Mouse (Mus musculus) midbrain, embryonic 13.5 days (tissue): ENCODE results near the gene Rbfox2. TPM values are rescaled to one million over a fixed set of nuclear protein-coding genes. Genes with fewer than 3 reads are reported as not detected.

Experiments
- ATAC-seq: fragments of 200-750 bp; cut with Nextera tagmentation; 2 replicates; pipeline ENCODE4 v1.8.0; 2017; ENCODE audit warnings: mild to moderate bottlenecking, moderate TSS enrichment, moderate library complexity
- H3K27ac ChIP-seq: fragments of 300-500 bp; sonication (generic); 2 replicates; pipeline ENCODE4 v1.5.1; 2015; ENCODE audit warnings: inconsistent platforms, mild to moderate bottlenecking, moderate library complexity
- H3K27me3 ChIP-seq: fragments of 300-500 bp; sonication (generic); 2 replicates; pipeline ENCODE4 v1.6.1; 2015; ENCODE audit warnings: mild to moderate bottlenecking, inconsistent platforms
- H3K36me3 ChIP-seq: fragments of 300-500 bp; sonication (generic); 2 replicates; pipeline ENCODE4 v1.6.1; 2015; ENCODE audit warnings: mild to moderate bottlenecking, inconsistent platforms
- H3K4me1 ChIP-seq: fragments of 300-500 bp; sonication (generic); replicated peaks from 2 replicates; pipeline ENCODE4 v1.6.1; 2015; ENCODE audit warnings: inconsistent platforms
- H3K4me2 ChIP-seq: fragments of 300-500 bp; sonication (generic); replicated peaks from 2 replicates; pipeline ENCODE4 v1.6.1; 2015; ENCODE audit warnings: moderate library complexity, mild to moderate bottlenecking, inconsistent platforms
- H3K4me3 ChIP-seq: fragments of 300-500 bp; sonication (generic); replicated peaks from 2 replicates; pipeline ENCODE4 v1.5.1; 2015; ENCODE audit warnings: mild to moderate bottlenecking, inconsistent platforms
- H3K9ac ChIP-seq: fragments of 300-500 bp; sonication (generic); replicated peaks from 2 replicates; pipeline ENCODE4 v1.6.1; 2015; ENCODE audit warnings: mild to moderate bottlenecking, inconsistent platforms
- H3K9me3 ChIP-seq: fragments of 300-500 bp; sonication (generic); 2 replicates; pipeline ENCODE4 v1.6.1; 2016; ENCODE audit warnings: mild to moderate bottlenecking, inconsistent platforms
- WGBS: fragments of 180-500 bp; shearing (Covaris S2); methylation state at CpG from one replicate; pipeline ENCODE4 v1.1.7; 2015; 5-methylcytosine and 5-hydroxymethylcytosine counted together
- polyA plus RNA-seq: library from polyadenylated mRNA; unstranded; fragments of >200 nt; fragmentation: Nextera tagmentation; extraction: Ambion mirVana; gene quantifications from 2 replicates; pipeline ENCODE4 v1.2.1, GENCODE M21; 2015

Gene Rbfox2
- polyA plus RNA-seq, 1 experiment from 2014 or later = 154 TPM

- no peak for ATAC-seq
- Histone ChIP-seq H3K4me1 (peaks cover 10% of the 10 kb centered on the region; the same call in 1 of the 2 replicates), H3K4me3 (no peak overlapping the region), H3K27me3 (no peaks in the 10 kb centered on the region), H3K27ac (no peak overlapping the region), H3K4me2 (no peak overlapping the region), H3K36me3 (peaks cover 13% of the 10 kb centered on the region), H3K9me3 (no peaks in the 10 kb centered on the region), H3K9ac (no peak overlapping the region)
- 88% methylated on average over 2 of the region's 2 CpGs for WGBS
These were observed 184.0 kb downstream of the Rbfox2 start for GRCm38 (mm10) chr15:77122824-77123223.

DNA sequence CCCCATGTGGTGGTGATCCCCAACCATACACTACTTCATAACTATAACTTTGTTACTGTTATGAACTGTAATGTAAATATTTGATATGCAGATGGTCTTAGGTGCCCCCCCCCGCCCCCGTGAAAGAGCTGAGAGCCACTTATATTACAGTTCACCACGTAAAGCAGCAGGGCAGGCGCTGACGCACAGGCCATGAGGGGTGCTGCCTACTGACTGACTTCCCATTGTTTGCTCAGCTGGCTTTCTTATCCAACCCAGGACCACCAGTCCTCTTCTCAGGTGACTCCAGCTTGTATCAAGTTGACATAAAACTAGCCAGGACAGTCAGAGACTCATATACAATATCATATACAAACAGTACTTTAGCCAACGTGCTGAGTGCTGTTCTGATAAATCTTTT, 184.6 kb downstream of the Rbfox2 start:
- H3K4me2 ChIP-seq = no peak overlapping the region
- WGBS = 79% methylated on average over 6 of the region's 6 CpGs
- H3K27me3 ChIP-seq = no peaks in the 10 kb centered on the region
- H3K27ac ChIP-seq = no peak overlapping the region
- H3K4me1 ChIP-seq = peaks cover 13% of the 10 kb centered on the region; the same call in 1 of the 2 replicates
- no peak overlapping the region for H3K4me3 ChIP-seq
- no peak for ATAC-seq
- peaks cover 9% of the 10 kb centered on the region; the same call in 1 of the 2 replicates for H3K36me3 ChIP-seq
- H3K9me3 ChIP-seq = no peaks in the 10 kb centered on the region
- no peak overlapping the region for H3K9ac ChIP-seq

GRCm38 (mm10) chr15:77119666-77120065, 187.1 kb downstream of the Rbfox2 start:
- Histone ChIP-seq H3K27me3 (no peaks in the 10 kb centered on the region), H3K9me3 (no peaks in the 10 kb centered on the region), H3K4me3 (no peak overlapping the region), H3K4me2 (no peak overlapping the region), H3K36me3 (peaks cover 26% of the 10 kb centered on the region), H3K9ac (no peak overlapping the region), H3K4me1 (peaks cover 10% of the 10 kb centered on the region; the same call in 1 of the 2 replicates), H3K27ac (no peak overlapping the region)
- 96% methylated on average over 7 of the region's 7 CpGs for WGBS
- ATAC-seq = no peak

GRCm38 (mm10) chr15:77117209-77117608, 189.6 kb downstream of the Rbfox2 start:
- H3K4me2 ChIP-seq = no peak overlapping the region
- no peak for ATAC-seq
- H3K9me3 ChIP-seq = no peaks in the 10 kb centered on the region
- no peak overlapping the region for H3K9ac ChIP-seq
- H3K4me3 ChIP-seq = no peak overlapping the region
- H3K4me1 ChIP-seq = peaks cover 5% of the 10 kb centered on the region; the same call in 1 of the 2 replicates
- H3K36me3 ChIP-seq = peaks cover 41% of the 10 kb centered on the region
- 41% methylated on average over 3 of the region's 3 CpGs for WGBS
- H3K27ac ChIP-seq = no peak overlapping the region
- no peaks in the 10 kb centered on the region for H3K27me3 ChIP-seq

DNA sequence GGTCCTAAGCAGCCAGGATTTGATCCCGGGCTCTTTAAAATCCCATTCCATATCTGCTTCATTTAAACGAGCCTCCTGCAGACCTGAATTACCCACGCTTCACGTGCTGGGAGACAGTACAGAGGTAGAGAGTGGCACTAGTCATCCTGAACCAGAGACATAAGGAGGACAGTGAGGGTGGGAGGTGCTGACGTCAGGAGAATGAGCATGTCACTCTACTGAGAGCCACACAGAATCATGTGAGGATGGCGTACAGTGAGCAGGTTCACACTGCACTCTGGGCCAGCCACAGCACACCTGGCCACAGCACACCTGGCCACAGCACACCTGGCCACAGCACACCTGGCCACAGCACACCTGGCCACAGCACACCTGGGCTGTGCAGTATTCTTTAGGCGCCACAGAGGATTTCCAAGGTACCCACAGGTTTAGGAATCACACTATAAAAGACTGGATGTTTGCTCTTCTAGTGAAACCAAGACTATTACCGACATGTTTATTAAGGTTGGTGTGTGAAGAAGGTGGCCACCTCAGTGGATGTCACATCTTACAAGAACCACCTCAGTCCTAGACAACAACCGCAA, 190.6 kb downstream of the Rbfox2 start:
- H3K4me3 ChIP-seq = no peak overlapping the region
- ATAC-seq = no peak
- H3K36me3 ChIP-seq = peaks cover 48% of the 10 kb centered on the region
- H3K4me1 ChIP-seq = peaks cover 5% of the 10 kb centered on the region; the same call in 1 of the 2 replicates
- H3K4me2 ChIP-seq = no peak overlapping the region
- no peaks in the 10 kb centered on the region for H3K27me3 ChIP-seq
- no peaks in the 10 kb centered on the region for H3K9me3 ChIP-seq
- 90% methylated on average over 9 of the region's 9 CpGs for WGBS
- H3K27ac ChIP-seq = no peak overlapping the region
- H3K9ac ChIP-seq = no peak overlapping the region

DNA sequence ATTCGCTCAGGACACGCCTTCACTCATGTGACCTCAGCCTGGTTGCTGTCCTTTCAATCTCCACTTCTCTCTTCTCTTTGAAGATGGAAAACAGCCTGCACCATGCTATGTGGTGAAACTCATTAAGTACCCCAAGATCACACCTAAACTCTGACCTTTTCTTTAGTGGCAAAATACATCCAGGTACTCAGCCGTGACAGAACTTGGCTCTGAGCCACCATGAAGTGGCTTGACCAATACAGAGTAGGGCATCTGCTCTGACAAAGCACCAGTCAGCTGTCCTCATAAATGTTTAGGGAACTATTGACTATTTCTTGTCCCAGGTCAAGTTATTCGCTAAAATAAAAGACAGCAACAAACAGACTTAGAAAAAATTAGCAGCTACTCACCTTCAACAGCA, 191.3 kb downstream of the Rbfox2 start:
- Histone ChIP-seq H3K9ac (no peak overlapping the region), H3K9me3 (no peaks in the 10 kb centered on the region), H3K27ac (no peak overlapping the region), H3K4me1 (peaks cover 3% of the 10 kb centered on the region; the same call in 1 of the 2 replicates), H3K4me2 (no peak overlapping the region), H3K27me3 (no peaks in the 10 kb centered on the region), H3K4me3 (no peak overlapping the region), H3K36me3 (peaks cover 51% of the 10 kb centered on the region)
- 78% methylated on average over 4 of the region's 4 CpGs for WGBS
- no peak for ATAC-seq

- no peaks in the 10 kb centered on the region for H3K27me3 ChIP-seq
- H3K4me1 ChIP-seq = peaks cover 3% of the 10 kb centered on the region; the same call in 1 of the 2 replicates
- H3K36me3 ChIP-seq = peaks cover 51% of the 10 kb centered on the region
- H3K4me2 ChIP-seq = no peak overlapping the region
- H3K4me3 ChIP-seq = no peak overlapping the region
- H3K9ac ChIP-seq = no peak overlapping the region
- no peak overlapping the region for H3K27ac ChIP-seq
- no peak for ATAC-seq
- H3K9me3 ChIP-seq = no peaks in the 10 kb centered on the region
- WGBS = 93% methylated on average over 9 of the region's 9 CpGs
These were observed 193.2 kb downstream of the Rbfox2 start for GRCm38 (mm10) chr15:77113591-77113990.

GRCm38 (mm10) chr15:77112378-77112777, 194.4 kb downstream of the Rbfox2 start:
- no peaks in the 10 kb centered on the region for H3K27me3 ChIP-seq
- H3K27ac ChIP-seq = no peak overlapping the region
- peaks cover 59% of the 10 kb centered on the region for H3K36me3 ChIP-seq
- H3K9ac ChIP-seq = no peak overlapping the region
- no peak overlapping the region for H3K4me3 ChIP-seq
- ATAC-seq = no peak
- no peaks in the 10 kb centered on the region; the same call in 1 of the 2 replicates for H3K4me1 ChIP-seq
- 89% methylated on average over 2 of the region's 2 CpGs for WGBS
- H3K4me2 ChIP-seq = no peak overlapping the region
- H3K9me3 ChIP-seq = no peaks in the 10 kb centered on the region

DNA sequence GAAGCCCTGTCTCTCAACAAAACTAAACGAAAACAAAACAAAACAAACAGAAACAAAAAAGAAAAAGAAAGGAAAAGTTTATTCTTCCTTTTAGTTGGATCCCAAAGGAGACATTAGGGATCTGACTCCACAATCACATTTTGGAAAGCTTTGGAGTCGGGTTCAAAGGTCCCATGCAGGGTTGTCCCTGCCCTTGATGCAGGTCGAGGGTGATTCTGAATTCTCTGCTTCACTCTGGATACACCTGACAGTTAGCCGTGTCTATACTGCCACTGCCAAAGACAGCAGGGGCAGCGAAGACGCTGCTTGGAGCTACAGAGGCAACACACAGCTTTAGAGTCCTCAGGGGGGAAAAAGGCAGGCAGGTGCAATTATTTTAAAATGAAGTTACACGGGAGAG, 194.9 kb downstream of the Rbfox2 start:
- Histone ChIP-seq H3K9me3 (no peaks in the 10 kb centered on the region), H3K4me1 (no peaks in the 10 kb centered on the region), H3K27ac (no peak overlapping the region), H3K36me3 (peaks cover 59% of the 10 kb centered on the region), H3K4me2 (no peak overlapping the region), H3K9ac (no peak overlapping the region), H3K27me3 (no peaks in the 10 kb centered on the region), H3K4me3 (no peak overlapping the region)
- WGBS = 87% methylated on average over 7 of the region's 7 CpGs
- no peak for ATAC-seq

- Histone ChIP-seq H3K4me3 (no peak overlapping the region), H3K27me3 (no peaks in the 10 kb centered on the region), H3K4me1 (no peaks in the 10 kb centered on the region), H3K27ac (no peak overlapping the region), H3K36me3 (peaks cover 47% of the 10 kb centered on the region), H3K4me2 (no peak overlapping the region), H3K9ac (no peak overlapping the region), H3K9me3 (no peaks in the 10 kb centered on the region)
- no peak for ATAC-seq
- WGBS = 89% methylated on average over 11 of the region's 11 CpGs
These were observed 196.4 kb downstream of the Rbfox2 start for GRCm38 (mm10) chr15:77110452-77110851.

DNA sequence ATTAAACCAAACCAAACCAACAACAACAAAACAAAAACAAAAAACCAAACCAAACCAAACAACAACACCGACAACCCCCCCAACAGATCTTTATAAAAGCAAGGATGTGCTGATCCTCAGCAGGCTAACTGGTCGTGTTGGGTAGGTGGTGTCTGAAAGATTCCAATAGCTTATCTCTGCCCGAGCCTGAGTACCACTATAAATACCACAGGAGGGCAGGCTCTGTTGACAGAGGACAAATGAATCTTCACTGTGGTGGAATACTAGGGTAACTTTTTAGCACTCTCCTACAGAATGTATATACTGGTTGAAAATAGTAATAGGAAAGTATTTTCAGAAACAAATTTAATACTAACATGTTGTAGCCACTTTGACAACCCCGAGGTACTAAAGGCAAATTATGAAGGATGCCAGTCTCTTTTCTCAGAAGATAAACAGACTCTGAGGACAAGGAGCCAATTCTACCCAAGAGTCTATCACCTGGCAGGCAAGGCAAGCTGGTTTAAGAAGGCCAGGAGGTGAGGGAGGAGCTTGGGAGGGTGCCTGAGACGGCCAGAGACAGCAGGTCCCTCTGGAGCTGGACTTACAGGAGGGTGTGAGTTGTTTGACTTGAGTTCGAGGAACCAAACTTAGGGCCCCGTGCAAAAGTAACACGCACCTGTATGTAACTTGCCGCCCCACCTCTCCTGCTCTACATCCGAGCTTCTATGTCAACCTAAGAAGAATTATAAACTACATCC, 199.5 kb downstream of the Rbfox2 start:
- H3K27me3 ChIP-seq = no peaks in the 10 kb centered on the region
- no peak overlapping the region for H3K4me2 ChIP-seq
- no peak overlapping the region for H3K27ac ChIP-seq
- no peak for ATAC-seq
- no peak overlapping the region for H3K9ac ChIP-seq
- H3K36me3 ChIP-seq = peaks cover 26% of the 10 kb centered on the region
- peaks cover 8% of the 10 kb centered on the region for H3K4me1 ChIP-seq
- H3K9me3 ChIP-seq = no peaks in the 10 kb centered on the region
- WGBS = 89% methylated on average over 10 of the region's 10 CpGs
- H3K4me3 ChIP-seq = no peak overlapping the region

DNA sequence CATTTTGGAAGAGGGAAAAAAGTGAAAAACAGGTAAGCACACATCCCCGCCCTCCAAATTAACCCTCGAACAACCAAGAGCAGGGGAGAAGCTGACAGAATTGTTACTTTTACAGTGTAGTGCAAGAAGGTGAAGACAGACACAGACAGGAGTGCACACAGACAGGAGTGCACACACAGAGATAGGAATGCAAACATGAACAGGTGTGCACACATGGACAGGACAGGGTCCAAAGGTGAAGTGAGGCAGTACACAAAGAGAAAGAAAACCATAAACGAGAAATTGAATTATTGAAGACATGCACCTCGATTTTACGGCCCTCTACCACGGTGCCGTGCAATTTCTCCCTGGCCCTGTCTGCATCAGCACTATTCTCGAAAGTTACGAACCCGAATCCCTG, 201.5 kb downstream of the Rbfox2 start:
- 89% methylated on average over 10 of the region's 10 CpGs for WGBS
- H3K4me3 ChIP-seq = no peak overlapping the region
- H3K27me3 ChIP-seq = no peaks in the 10 kb centered on the region
- H3K36me3 ChIP-seq = peaks cover 28% of the 10 kb centered on the region
- no peak overlapping the region for H3K9ac ChIP-seq
- H3K4me1 ChIP-seq = peaks cover 8% of the 10 kb centered on the region
- no peak overlapping the region for H3K27ac ChIP-seq
- H3K4me2 ChIP-seq = no peak overlapping the region
- no peak for ATAC-seq
- H3K9me3 ChIP-seq = no peaks in the 10 kb centered on the region
